8 mouse cellular contexts compared by ENCODE assay signal in the genomic region with DNA sequence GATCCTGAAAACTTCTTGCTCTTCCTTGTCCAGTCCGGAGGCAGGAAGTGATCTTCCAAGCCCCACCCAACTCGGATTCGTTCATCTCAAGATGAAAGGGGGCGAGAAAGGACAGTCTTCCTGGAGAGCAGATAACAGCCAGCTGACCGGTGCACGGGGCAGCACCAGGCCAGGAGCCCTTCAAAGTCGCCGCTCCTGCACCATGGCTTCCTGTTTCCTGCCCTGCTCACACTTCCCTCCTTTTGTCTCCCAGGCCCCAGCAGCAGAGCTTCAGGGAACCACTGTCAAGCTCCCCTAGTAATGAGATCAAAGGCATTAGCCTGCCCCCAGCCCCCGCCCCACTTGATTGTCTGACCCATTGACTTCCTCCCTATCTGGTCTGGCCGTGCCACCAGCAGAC. TPM values are rescaled to one million over a fixed set of nuclear protein-coding genes. Genes with fewer than 3 reads are reported as not detected.
A peak's percentile ranks its signal among the peaks of the same experiment; 100 is the strongest.
DNase-seq lines count a peak whose midpoint lies in the region; ATAC-seq and TF ChIP-seq lines count a peak whose summit lies in the region.

No protein-coding gene starts in this region.

- 27% methylated on average over 10 of the region's 10 CpGs for WGBS in hindbrain, embryonic 13.5 days
- WGBS in hindbrain, postnatal 0 days, result 24% methylated on average over 10 of the region's 10 CpGs
- WGBS in embryonic facial prominence, embryonic 14.5 days, result 10% methylated on average over 10 of the region's 10 CpGs
- 5% methylated on average over 10 of the region's 10 CpGs for WGBS in liver, embryonic 11.5 days

- no peak for ATAC-seq in hindbrain, embryonic 13.5 days (ENCODE audit: low FRiP score)
- ATAC-seq in hindbrain, postnatal 0 days, result no peak
- no peak for ATAC-seq in embryonic facial prominence, embryonic 14.5 days (ENCODE audit: low read depth)
- peak; percentile 58 for ATAC-seq in liver, embryonic 11.5 days (replicated peaks; ENCODE audit: low FRiP score)
- no peak for ATAC-seq in erythroid progenitor cell, adult 5-6 weeks (replicated peaks; ENCODE audit: low FRiP score, poor library complexity, severe bottlenecking)

- TF ChIP-seq CTCF in hindbrain, postnatal 0 days (IDR thresholded peaks at IDR 0.05; ENCODE audit: low read depth), result no peak
- no peak for TF ChIP-seq CTCF in E14TG2a.4 (conservative IDR thresholded peaks at IDR 0.05; ENCODE audit: low read length)

- H3K9me3 ChIP-seq in hindbrain, embryonic 13.5 days, result no peaks in the 10 kb centered on the region
- H3K9me3 ChIP-seq in hindbrain, postnatal 0 days (ENCODE audit: low read length), result no peaks in the 10 kb centered on the region
- no peaks in the 10 kb centered on the region for H3K9me3 ChIP-seq in E14TG2a.4 (ENCODE audit: low read length)
- H3K9me3 ChIP-seq in embryonic facial prominence, embryonic 14.5 days (ENCODE audit: control insufficient read depth, low read length), result no peaks in the 10 kb centered on the region
- no peaks in the 10 kb centered on the region for H3K9me3 ChIP-seq in liver, embryonic 11.5 days (ENCODE audit: control insufficient read depth, low read length)

- H3K36me3 ChIP-seq in hindbrain, embryonic 13.5 days, result no peaks in the 10 kb centered on the region
- H3K36me3 ChIP-seq in hindbrain, postnatal 0 days (ENCODE audit: insufficient read depth, low read length), result no peaks in the 10 kb centered on the region
- no peaks in the 10 kb centered on the region for H3K36me3 ChIP-seq in E14TG2a.4 (ENCODE audit: insufficient read depth, low read length)
- H3K36me3 ChIP-seq in embryonic facial prominence, embryonic 14.5 days (ENCODE audit: control insufficient read depth, insufficient read depth, low read length), result no peaks in the 10 kb centered on the region
- no peaks in the 10 kb centered on the region for H3K36me3 ChIP-seq in liver, embryonic 11.5 days (ENCODE audit: control insufficient read depth, insufficient read depth, low read length)

- no peak overlapping the region for H3K27ac ChIP-seq in hindbrain, embryonic 13.5 days
- H3K27ac ChIP-seq in hindbrain, postnatal 0 days, result no peak overlapping the region
- no peak overlapping the region for H3K27ac ChIP-seq in embryonic facial prominence, embryonic 14.5 days (replicated peaks; ENCODE audit: low read depth, low read length)
- no peak overlapping the region for H3K27ac ChIP-seq in liver, embryonic 11.5 days (ENCODE audit: low read depth, low read length)

- peak overlapping the region; percentile 2; the same call in 1 of the 2 replicates for H3K9ac ChIP-seq in hindbrain, embryonic 13.5 days
- H3K9ac ChIP-seq in hindbrain, postnatal 0 days (replicated peaks; ENCODE audit: low read length), result no peak overlapping the region
- no peak overlapping the region for H3K9ac ChIP-seq in embryonic facial prominence, embryonic 14.5 days (ENCODE audit: low read depth, low read length)
- no peak overlapping the region for H3K9ac ChIP-seq in liver, embryonic 11.5 days (ENCODE audit: low read depth, low read length)

- H3K4me1 ChIP-seq in hindbrain, embryonic 13.5 days (replicated peaks), result peaks cover 16% of the 10 kb centered on the region
- 0 out of 2 replicates have a peak, but pooled peaks cover 2% of the 10 kb centered on the region for H3K4me1 ChIP-seq in hindbrain, postnatal 0 days (ENCODE audit: insufficient read depth, low read length)
- H3K4me1 ChIP-seq in E14TG2a.4 (replicated peaks; ENCODE audit: low read depth, low read length), result peaks cover 15% of the 10 kb centered on the region
- H3K4me1 ChIP-seq in embryonic facial prominence, embryonic 14.5 days (ENCODE audit: control insufficient read depth, insufficient read depth, low read length), result peaks cover 6% of the 10 kb centered on the region; the same call in 1 of the 2 replicates
- 0 out of 2 replicates have a peak, but pooled peaks cover 4% of the 10 kb centered on the region for H3K4me1 ChIP-seq in liver, embryonic 11.5 days (replicated peaks; ENCODE audit: control insufficient read depth, insufficient read depth, low read length)

- no peak overlapping the region for H3K4me2 ChIP-seq in hindbrain, embryonic 13.5 days
- H3K4me2 ChIP-seq in hindbrain, postnatal 0 days (ENCODE audit: low read depth, low read length), result no peak overlapping the region
- no peak overlapping the region for H3K4me2 ChIP-seq in embryonic facial prominence, embryonic 14.5 days (ENCODE audit: low read depth, low read length)
- H3K4me2 ChIP-seq in liver, embryonic 11.5 days, result peak overlapping the region; percentile 39

- DNase-seq in hindbrain, postnatal 0 days (ENCODE audit: low spot score), result no peak
- peak; percentile 33 for DNase-seq in embryonic facial prominence, embryonic 14.5 days (ENCODE audit: low spot score)
- DNase-seq in liver, embryonic 11.5 days (ENCODE audit: low spot score), result peak; percentile 51
- no peak for DNase-seq in spleen, postnatal 10 days (ENCODE audit: low spot score in 2 of 2)
- no peak for DNase-seq in adrenal gland, postnatal 4 days (ENCODE audit: low spot score in 2 of 2)

- H3K4me3 ChIP-seq in hindbrain, embryonic 13.5 days, result no peak overlapping the region
- H3K4me3 ChIP-seq in hindbrain, postnatal 0 days (ENCODE audit: low read length), result no peak overlapping the region
- 0 out of 2 replicates have a peak overlapping the region, but pooled peaks have one; percentile 13 for H3K4me3 ChIP-seq in E14TG2a.4 (replicated peaks; ENCODE audit: low read length)
- H3K4me3 ChIP-seq in embryonic facial prominence, embryonic 14.5 days (ENCODE audit: low read depth, low read length), result no peak overlapping the region
- H3K4me3 ChIP-seq in liver, embryonic 11.5 days (ENCODE audit: low read depth, low read length), result no peak overlapping the region

- 0 out of 2 replicates have a peak, but pooled peaks cover 4% of the 10 kb centered on the region for H3K27me3 ChIP-seq in hindbrain, embryonic 13.5 days
- no peaks in the 10 kb centered on the region; the same call in 1 of the 2 replicates for H3K27me3 ChIP-seq in hindbrain, postnatal 0 days (ENCODE audit: insufficient read depth, low read length)
- H3K27me3 ChIP-seq in E14TG2a.4 (ENCODE audit: insufficient read depth, low read length), result peaks cover 45% of the 10 kb centered on the region
- H3K27me3 ChIP-seq in embryonic facial prominence, embryonic 14.5 days (replicated peaks; ENCODE audit: control insufficient read depth, insufficient read depth, low read length), result no peaks in the 10 kb centered on the region
- H3K27me3 ChIP-seq in liver, embryonic 11.5 days (replicated peaks; ENCODE audit: control insufficient read depth, insufficient read depth, low read length), result no peaks in the 10 kb centered on the region

RNA-seq across cellular contexts. Expression of a gene that starts 58.6 kb away (rescaled TPM):
- 6.1 and 8.1 TPM in 2 replicates for polyA plus RNA-seq in hindbrain, embryonic 13.5 days (2015; fragmentation: Nextera tagmentation; extraction: Ambion mirVana)
- total RNA-seq in hindbrain, postnatal 0 days (2014; rRNA removed), result 22.1 TPM in 2 replicates
- 2.7 and 3.6 TPM in 2 replicates for polyA plus RNA-seq in hindbrain, postnatal 0 days (2015; fragmentation: Nextera tagmentation; extraction: Ambion mirVana)
- 4.7 and 7.6 TPM in 2 replicates for polyA plus RNA-seq in embryonic facial prominence, embryonic 14.5 days (2014; fragmentation: Nextera tagmentation; extraction: Ambion mirVana)
- polyA plus RNA-seq in liver, embryonic 11.5 days (2014; fragmentation: Nextera tagmentation; extraction: Ambion mirVana), result 0.44 TPM in 2 replicates
- total RNA-seq in erythroid progenitor cell, adult 5-6 weeks (2015; ENCODE audit: low replicate concordance), result not detected in 2 replicates
- total RNA-seq in erythroid progenitor cell, adult 5-6 weeks (2017; ENCODE audit: low replicate concordance), result not detected in 2 replicates
- 1 to 10 TPM in 1 of 2 experiments, under 1 TPM in 1; 0.68 to 1.3 TPM for total RNA-seq in adrenal gland, postnatal 4 days (2021)

Comparison
In these comparisons a context has a peak if more than half of its experiments do, and no peak if none do; other contexts are left out.
1. DNase-seq: peak in embryonic facial prominence, embryonic 14.5 days (single experiment) and liver, embryonic 11.5 days (single experiment); none in hindbrain, postnatal 0 days (single experiment), spleen, postnatal 10 days (0 of 2) and adrenal gland, postnatal 4 days (0 of 2).